Mouse (Mus musculus): ENCODE data around the gene Car14.
"Not testable (repeated sequence)": the region's sequence is repeated elsewhere in the genome, so short reads cannot be mapped to it uniquely, and the experiment has no call there.

Car14 gene

GRCm38 (mm10) chr3:95889664-95890063 is 14.8 kb downstream of the Car14 start:
- DNase-seq = no peak

GRCm38 (mm10) chr3:95887596-95887995 is 16.9 kb downstream of the Car14 start:
- DNase-seq = no peak

- no peak for DNase-seq
Observed at GRCm38 (mm10) chr3:95884400-95884799, 20.1 kb downstream of the Car14 start.

- peak; percentile 80 for DNase-seq
Observed at GRCm38 (mm10) chr3:95882816-95883425, 21.6 kb downstream of the Car14 start.

GRCm38 (mm10) chr3:95881979-95882815 is 22.3 kb downstream of the Car14 start, which contains the start of gene Ciart:
Gene Ciart, minus strand, starts transcription at chr3:95882251.
- peak; percentile 92 for DNase-seq

GRCm38 (mm10) chr3:95879063-95879462 is 25.4 kb downstream of the Car14 start:
- DNase-seq = no peak

GRCm38 (mm10) chr3:95872048-95872447 is 32.4 kb downstream of the Car14 start:
- no peak for DNase-seq

- DNase-seq = peak; percentile 81
Observed at GRCm38 (mm10) chr3:95871392-95871867, 33.1 kb downstream of the Car14 start, which contains the start of gene Mrps21. Gene Mrps21, minus strand, starts transcription at chr3:95871519.

- no peak for DNase-seq
Observed at GRCm38 (mm10) chr3:95870976-95871375, 33.5 kb downstream of the Car14 start.

GRCm38 (mm10) chr3:95867408-95867807 is 37.1 kb downstream of the Car14 start:
- DNase-seq = no peak

- DNase-seq = no peak
Observed at GRCm38 (mm10) chr3:95866071-95866470, 38.4 kb downstream of the Car14 start.

GRCm38 (mm10) chr3:95865571-95865970 is 38.9 kb downstream of the Car14 start:
- DNase-seq = no peak

GRCm38 (mm10) chr3:95865050-95865449 is 39.4 kb downstream of the Car14 start:
- peak; percentile 47 for DNase-seq

GRCm38 (mm10) chr3:95863578-95863977 is 40.9 kb downstream of the Car14 start:
- DNase-seq = no peak

GRCm38 (mm10) chr3:95861796-95862195 is 42.7 kb downstream of the Car14 start:
- peak; percentile 41 for DNase-seq

GRCm38 (mm10) chr3:95861216-95861615 is 43.3 kb downstream of the Car14 start:
- DNase-seq = no peak

GRCm38 (mm10) chr3:95860323-95860722 is 44.2 kb downstream of the Car14 start:
- DNase-seq = no peak

- not testable (repeated sequence) for DNase-seq
Observed at GRCm38 (mm10) chr3:95858278-95858677, 46.2 kb downstream of the Car14 start.

GRCm38 (mm10) chr3:95857050-95857449 is 47.4 kb downstream of the Car14 start:
- not testable (repeated sequence) for DNase-seq

- no peak for DNase-seq
Observed at GRCm38 (mm10) chr3:95856115-95856514, 48.4 kb downstream of the Car14 start.

GRCm38 (mm10) chr3:95855502-95856089 is 48.9 kb downstream of the Car14 start, which contains the start of gene Prpf3:
Gene Prpf3, minus strand, starts transcription at chr3:95855885.
- peak; percentile 94 for DNase-seq

- DNase-seq = no peak
Observed at GRCm38 (mm10) chr3:95851317-95851716, 53.2 kb downstream of the Car14 start.

GRCm38 (mm10) chr3:95850611-95851010 is 53.9 kb downstream of the Car14 start:
- DNase-seq = no peak

Data from right cerebral cortex, postnatal 14 days (tissue).